Mouse (Mus musculus) kidney, adult 8-10 months (tissue): ENCODE data around the gene Otog.

Experiments used
- DNase-seq, 2 experiments: peaks; one replicate each; pipeline ENCODE4 v3.0.0; 2022

Gene Otog

GRCm38 (mm10) chr7:46285161-46285839 is 44.5 kb downstream of the Otog start:
- no peak for DNase-seq

- no peak for DNase-seq
Observed at GRCm38 (mm10) chr7:46286391-46286790, 45.6 kb downstream of the Otog start.

GRCm38 (mm10) chr7:46287051-46287450 is 46.3 kb downstream of the Otog start:
- no peak for DNase-seq

GRCm38 (mm10) chr7:46296330-46296729 is 55.5 kb downstream of the Otog start:
- DNase-seq: no peak

GRCm38 (mm10) chr7:46301031-46301632 is 60.3 kb downstream of the Otog start:
- DNase-seq: no peak

- no peak for DNase-seq
Observed at GRCm38 (mm10) chr7:46313486-46313885, 72.7 kb downstream of the Otog start.

GRCm38 (mm10) chr7:46314220-46315009 is 73.6 kb downstream of the Otog start:
- DNase-seq: no peak

- DNase-seq: no peak
Observed at GRCm38 (mm10) chr7:46315692-46316091, 74.9 kb downstream of the Otog start.

GRCm38 (mm10) chr7:46316948-46317347 is 76.2 kb downstream of the Otog start:
- no peak for DNase-seq

- DNase-seq: no peak
Observed at GRCm38 (mm10) chr7:46321242-46321641, 80.5 kb downstream of the Otog start.

GRCm38 (mm10) chr7:46327896-46328295 is 87.1 kb downstream of the Otog start:
- DNase-seq: no peak

GRCm38 (mm10) chr7:46337397-46337796 is 96.6 kb downstream of the Otog start:
- DNase-seq: no peak

GRCm38 (mm10) chr7:46339818-46340217 is 99.0 kb downstream of the Otog start:
- no peak for DNase-seq

- DNase-seq: no peak
Observed at GRCm38 (mm10) chr7:46340295-46340694, 99.5 kb downstream of the Otog start.

- DNase-seq: no peak
Observed at GRCm38 (mm10) chr7:46341471-46341870, 100.7 kb downstream of the Otog start.

- no peak for DNase-seq
Observed at GRCm38 (mm10) chr7:46347692-46348091, 106.9 kb downstream of the Otog start.

GRCm38 (mm10) chr7:46348813-46349212 is 108.0 kb downstream of the Otog start:
- DNase-seq: no peak

- no peak for DNase-seq
Observed at GRCm38 (mm10) chr7:46350119-46350702, 109.4 kb downstream of the Otog start.

- no peak for DNase-seq
Observed at GRCm38 (mm10) chr7:46352748-46353147, 112.0 kb downstream of the Otog start.

GRCm38 (mm10) chr7:46353216-46353615 is 112.4 kb downstream of the Otog start:
- DNase-seq: no peak

GRCm38 (mm10) chr7:46353875-46354274 is 113.1 kb downstream of the Otog start:
- DNase-seq: no peak
